Mouse (Mus musculus): Measurements from ENCODE around the gene Cdcp1. TPM values are rescaled to one million over a fixed set of nuclear protein-coding genes. Genes with fewer than 3 reads are reported as not detected.
A peak's percentile ranks its signal among the peaks of the same experiment; 100 is the strongest.

Cdcp1 gene
- polyA plus RNA-seq, 1 experiment from 2014 or later = 6.3 TPM

GRCm38 (mm10) chr9:123165781-123166443, 49.9 kb downstream of the Cdcp1 start:
- ATAC-seq (ENCODE audit: insufficient number of reproducible peaks, insufficient read depth, low FRiP score, low TSS enrichment) = no peak
- Histone ChIP-seq H3K27ac (no peak overlapping the region), H3K4me2 (replicated peaks) (no peak overlapping the region), H3K9me3 (no peaks in the 10 kb centered on the region), H3K4me1 (peaks cover 3% of the 10 kb centered on the region; the same call in 1 of the 2 replicates), H3K27me3 (no peaks in the 10 kb centered on the region), H3K9ac (no peak overlapping the region), H3K36me3 (no peaks in the 10 kb centered on the region), H3K4me3 (no peak overlapping the region)
- WGBS = 83% methylated on average over 3 of the region's 3 CpGs

GRCm38 (mm10) chr9:123162985-123163694, 52.7 kb downstream of the Cdcp1 start:
- Histone ChIP-seq H3K27me3 (no peaks in the 10 kb centered on the region), H3K4me3 (no peak overlapping the region), H3K4me2 (replicated peaks) (no peak overlapping the region), H3K36me3 (no peaks in the 10 kb centered on the region), H3K9me3 (no peaks in the 10 kb centered on the region), H3K9ac (no peak overlapping the region), H3K27ac (no peak overlapping the region), H3K4me1 (peaks cover 4% of the 10 kb centered on the region; the same call in 1 of the 2 replicates)
- no peak for ATAC-seq (ENCODE audit: insufficient number of reproducible peaks, insufficient read depth, low FRiP score, low TSS enrichment)
- 84% methylated on average over 4 of the region's 4 CpGs for WGBS

- H3K27ac ChIP-seq = no peak overlapping the region
- no peaks in the 10 kb centered on the region for H3K27me3 ChIP-seq
- no peaks in the 10 kb centered on the region for H3K9me3 ChIP-seq
- 56% methylated on average over 2 of the region's 2 CpGs for WGBS
- peaks cover 4% of the 10 kb centered on the region; the same call in 1 of the 2 replicates for H3K4me1 ChIP-seq
- no peak overlapping the region for H3K9ac ChIP-seq
- no peak overlapping the region for H3K4me3 ChIP-seq
- no peak overlapping the region for H3K4me2 ChIP-seq (replicated peaks)
- no peaks in the 10 kb centered on the region for H3K36me3 ChIP-seq
- no peak for ATAC-seq (ENCODE audit: insufficient number of reproducible peaks, insufficient read depth, low FRiP score, low TSS enrichment)
Measured at GRCm38 (mm10) chr9:123161792-123162191, 54.0 kb downstream of the Cdcp1 start.

- H3K36me3 ChIP-seq = no peaks in the 10 kb centered on the region
- 61% methylated on average over 7 of the region's 7 CpGs for WGBS
- no peak overlapping the region for H3K4me2 ChIP-seq (replicated peaks)
- 0 out of 2 replicates have a peak, but pooled peaks cover 4% of the 10 kb centered on the region for H3K4me1 ChIP-seq
- H3K9me3 ChIP-seq = no peaks in the 10 kb centered on the region
- H3K27ac ChIP-seq = no peak overlapping the region
- no peak overlapping the region for H3K4me3 ChIP-seq
- no peak for ATAC-seq (ENCODE audit: insufficient number of reproducible peaks, insufficient read depth, low FRiP score, low TSS enrichment)
- H3K9ac ChIP-seq = no peak overlapping the region
- 0 out of 2 replicates have a peak, but pooled peaks cover 3% of the 10 kb centered on the region for H3K27me3 ChIP-seq
Measured at GRCm38 (mm10) chr9:123159330-123159729, 56.5 kb downstream of the Cdcp1 start.

GRCm38 (mm10) chr9:123158125-123158836, 57.6 kb downstream of the Cdcp1 start:
- Histone ChIP-seq H3K27ac (no peak overlapping the region), H3K9me3 (no peaks in the 10 kb centered on the region), H3K9ac (no peak overlapping the region), H3K27me3 (0 out of 2 replicates have a peak, but pooled peaks cover 3% of the 10 kb centered on the region), H3K4me3 (no peak overlapping the region), H3K4me2 (replicated peaks) (no peak overlapping the region), H3K36me3 (no peaks in the 10 kb centered on the region), H3K4me1 (0 out of 2 replicates have a peak, but pooled peaks cover 4% of the 10 kb centered on the region)
- WGBS = 51% methylated on average over 8 of the region's 8 CpGs
- ATAC-seq (ENCODE audit: insufficient number of reproducible peaks, insufficient read depth, low FRiP score, low TSS enrichment) = no peak

GRCm38 (mm10) chr9:123157699-123158098, 58.1 kb downstream of the Cdcp1 start:
- Histone ChIP-seq H3K9me3 (no peaks in the 10 kb centered on the region), H3K4me3 (no peak overlapping the region), H3K36me3 (no peaks in the 10 kb centered on the region), H3K4me2 (replicated peaks) (no peak overlapping the region), H3K4me1 (0 out of 2 replicates have a peak, but pooled peaks cover 4% of the 10 kb centered on the region), H3K27ac (no peak overlapping the region), H3K9ac (no peak overlapping the region), H3K27me3 (0 out of 2 replicates have a peak, but pooled peaks cover 3% of the 10 kb centered on the region)
- ATAC-seq (ENCODE audit: insufficient number of reproducible peaks, insufficient read depth, low FRiP score, low TSS enrichment) = no peak

- Histone ChIP-seq H3K4me3 (no peak overlapping the region), H3K36me3 (no peaks in the 10 kb centered on the region), H3K9me3 (no peaks in the 10 kb centered on the region), H3K4me2 (replicated peaks) (peak overlapping the region; percentile 38), H3K9ac (no peak overlapping the region), H3K27me3 (0 out of 2 replicates have a peak, but pooled peaks cover 3% of the 10 kb centered on the region), H3K27ac (no peak overlapping the region), H3K4me1 (0 out of 2 replicates have a peak, but pooled peaks cover 4% of the 10 kb centered on the region)
- 33% methylated on average over 30 of the region's 30 CpGs for WGBS
- ATAC-seq (ENCODE audit: insufficient number of reproducible peaks, insufficient read depth, low FRiP score, low TSS enrichment) = peak; percentile 58; the same call in 1 of the 2 replicates
Measured at GRCm38 (mm10) chr9:123156910-123157361, 58.9 kb downstream of the Cdcp1 start.

- H3K27ac ChIP-seq = no peak overlapping the region
- no peak overlapping the region for H3K9ac ChIP-seq
- no peak for ATAC-seq (ENCODE audit: insufficient number of reproducible peaks, insufficient read depth, low FRiP score, low TSS enrichment)
- WGBS = 92% methylated on average over 2 of the region's 2 CpGs
- no peaks in the 10 kb centered on the region for H3K4me1 ChIP-seq
- H3K9me3 ChIP-seq = no peaks in the 10 kb centered on the region
- H3K36me3 ChIP-seq = no peaks in the 10 kb centered on the region
- no peak overlapping the region for H3K4me3 ChIP-seq
- no peak overlapping the region for H3K4me2 ChIP-seq (replicated peaks)
- 0 out of 2 replicates have a peak, but pooled peaks cover 3% of the 10 kb centered on the region for H3K27me3 ChIP-seq
Measured at GRCm38 (mm10) chr9:123153121-123153520, 62.7 kb downstream of the Cdcp1 start.

- H3K4me3 ChIP-seq = no peak overlapping the region
- no peaks in the 10 kb centered on the region for H3K4me1 ChIP-seq
- no peak overlapping the region for H3K27ac ChIP-seq
- no peaks in the 10 kb centered on the region for H3K9me3 ChIP-seq
- H3K4me2 ChIP-seq (replicated peaks) = no peak overlapping the region
- H3K27me3 ChIP-seq = 0 out of 2 replicates have a peak, but pooled peaks cover 3% of the 10 kb centered on the region
- WGBS = 69% methylated on average over 3 of the region's 3 CpGs
- H3K36me3 ChIP-seq = no peaks in the 10 kb centered on the region
- no peak overlapping the region for H3K9ac ChIP-seq
- ATAC-seq (ENCODE audit: insufficient number of reproducible peaks, insufficient read depth, low FRiP score, low TSS enrichment) = no peak
Measured at GRCm38 (mm10) chr9:123152026-123152425, 63.8 kb downstream of the Cdcp1 start.

- WGBS = 52% methylated on average over 1 of the region's 1 CpGs
- Histone ChIP-seq H3K9me3 (no peaks in the 10 kb centered on the region), H3K27me3 (0 out of 2 replicates have a peak, but pooled peaks cover 3% of the 10 kb centered on the region), H3K4me1 (no peaks in the 10 kb centered on the region), H3K4me3 (no peak overlapping the region), H3K36me3 (no peaks in the 10 kb centered on the region), H3K27ac (no peak overlapping the region), H3K9ac (no peak overlapping the region), H3K4me2 (replicated peaks) (no peak overlapping the region)
- no peak for ATAC-seq (ENCODE audit: insufficient number of reproducible peaks, insufficient read depth, low FRiP score, low TSS enrichment)
Measured at GRCm38 (mm10) chr9:123151561-123151960, 64.3 kb downstream of the Cdcp1 start.

- no peak within 1 kb of the TSS for H3K9ac ChIP-seq
- H3K9me3 ChIP-seq = no peaks in the 10 kb centered on the region
- H3K4me3 ChIP-seq = no peak within 1 kb of the TSS
- no peak within 1 kb of the TSS for H3K27ac ChIP-seq
- no peaks in the 10 kb centered on the region for H3K27me3 ChIP-seq
- 85% methylated on average over 5 of the region's 5 CpGs for WGBS
- no peaks in the 10 kb centered on the region for H3K36me3 ChIP-seq
- ATAC-seq (ENCODE audit: insufficient number of reproducible peaks, insufficient read depth, low FRiP score, low TSS enrichment) = no peak
- H3K4me2 ChIP-seq (replicated peaks) = no peak within 1 kb of the TSS
- H3K4me1 ChIP-seq = no peaks in the 10 kb centered on the region
Measured at GRCm38 (mm10) chr9:123150241-123151020, 65.4 kb downstream of the Cdcp1 start, which contains the start of gene Clec3b. Gene Clec3b (plus strand): TSS chr9:123150946.
